Mouse (Mus musculus): ENCODE measurements around the gene Rap2a.

GRCm38 (mm10) chr14:120463938-120464727 is 14.1 kb upstream of the Rap2a start:
- TF ChIP-seq EP300 (IDR thresholded peaks at IDR 0.05; ENCODE audit: low read depth) = no peak
- TF ChIP-seq CTCF (IDR thresholded peaks at IDR 0.05; ENCODE audit: low read depth) = no peak

All from heart, postnatal 0 days (tissue).